Mouse (Mus musculus) adrenal gland, adult 2 months (tissue): ENCODE results near the gene Gm20388. TPM values are rescaled to one million over a fixed set of nuclear protein-coding genes. Genes with fewer than 3 reads are reported as not detected.

Experiments used
- DNase-seq: peaks from one replicate; pipeline ENCODE4 v3.0.0; 2021
- polyA plus RNA-seq: library from polyadenylated mRNA; depleted of rRNA; stranded (reverse); fragments of >200 nt; gene quantifications from 2 replicates; pipeline ENCODE4 v1.2.3, GENCODE M21; 2012
- total RNA-seq, 2 experiments: library from RNA; stranded (reverse); gene quantifications; 2 replicates each; pipeline ENCODE4 v1.2.3; 2021

Gene Gm20388
- total and polyA plus RNA-seq, 3 experiments = 5.9 to 50.1 (median 9.9) TPM

DNA sequence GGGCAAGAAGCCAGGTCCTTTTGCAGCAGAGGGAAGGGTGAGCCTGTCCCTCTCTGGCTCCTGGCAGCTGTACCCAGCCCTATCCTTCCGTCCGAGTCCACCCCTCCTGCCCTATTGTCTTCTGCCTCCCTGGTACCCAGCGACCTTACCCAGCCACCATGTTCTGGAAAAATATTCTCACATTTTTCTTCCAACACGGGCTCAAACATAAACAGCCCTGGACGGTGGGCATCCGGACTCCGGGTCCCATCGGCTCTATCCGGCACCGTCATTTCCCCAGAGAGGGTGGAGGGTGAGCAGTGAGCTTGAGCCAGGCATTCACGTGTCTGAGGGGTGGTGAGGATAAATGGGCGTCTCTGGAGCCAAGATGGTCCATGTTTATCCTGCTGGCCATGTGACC is 920.0 kb downstream of the Gm20388 start:
- no peak for DNase-seq

DNA sequence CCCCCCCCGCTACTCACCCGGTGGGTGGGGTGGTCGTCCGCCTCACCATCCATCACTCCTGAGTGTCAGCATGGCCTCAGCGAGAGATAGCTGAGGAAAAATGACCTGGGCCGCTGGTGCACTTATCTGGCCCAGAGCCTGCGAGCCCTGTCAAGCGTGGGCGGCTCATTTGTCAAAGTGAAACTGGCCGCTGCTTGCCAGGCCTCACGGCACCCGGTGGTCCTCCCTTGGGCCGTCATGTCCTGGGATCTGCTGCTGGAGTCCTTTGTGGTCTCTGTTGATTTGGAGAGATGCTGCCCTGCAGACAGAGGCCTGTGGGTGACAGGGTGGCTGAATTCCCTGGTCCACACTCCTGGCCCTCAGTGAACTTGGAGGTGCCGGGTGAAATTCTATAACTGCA is 921.4 kb downstream of the Gm20388 start:
- peak; percentile 58 for DNase-seq

DNA sequence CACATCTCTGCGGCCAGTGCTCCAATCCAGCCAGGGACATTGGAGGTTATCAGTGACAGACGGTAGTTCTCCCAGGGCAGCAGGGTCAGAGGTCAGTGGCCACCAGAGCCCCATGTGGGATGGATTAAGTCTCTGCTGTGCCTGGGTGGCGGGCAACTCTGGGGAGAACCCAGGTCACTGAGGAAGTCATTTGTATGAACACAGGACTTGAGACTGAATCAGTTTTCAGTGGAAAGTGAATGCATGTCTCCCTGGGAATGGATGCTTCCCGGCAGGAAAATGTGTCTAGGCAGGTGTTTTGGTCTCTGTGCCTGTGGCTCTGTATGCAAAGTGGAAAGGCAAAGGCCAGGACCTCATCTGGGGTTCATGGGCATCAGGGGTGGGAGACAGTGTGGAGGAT is 922.6 kb downstream of the Gm20388 start:
- DNase-seq = no peak

DNA sequence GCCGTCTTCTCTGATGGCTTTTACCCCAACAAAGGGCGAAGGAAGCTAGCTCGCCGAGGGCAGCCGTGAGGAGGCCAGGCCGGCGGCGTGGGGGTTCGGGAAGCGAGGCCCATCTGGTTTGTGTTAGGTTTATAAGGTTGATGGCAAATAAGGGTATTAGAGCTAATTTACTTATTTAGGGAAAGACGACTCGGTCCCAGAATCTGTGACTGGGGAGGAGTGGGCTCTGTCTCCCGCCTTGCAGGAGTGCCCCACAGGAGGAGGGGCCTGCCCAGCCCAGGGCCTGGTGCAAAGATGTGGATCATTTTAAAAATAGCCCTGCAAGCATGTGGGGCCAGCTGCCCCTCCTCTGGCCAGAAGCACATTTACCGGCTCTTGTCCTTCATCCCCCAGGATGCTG is 928.4 kb downstream of the Gm20388 start:
- no peak for DNase-seq

DNA sequence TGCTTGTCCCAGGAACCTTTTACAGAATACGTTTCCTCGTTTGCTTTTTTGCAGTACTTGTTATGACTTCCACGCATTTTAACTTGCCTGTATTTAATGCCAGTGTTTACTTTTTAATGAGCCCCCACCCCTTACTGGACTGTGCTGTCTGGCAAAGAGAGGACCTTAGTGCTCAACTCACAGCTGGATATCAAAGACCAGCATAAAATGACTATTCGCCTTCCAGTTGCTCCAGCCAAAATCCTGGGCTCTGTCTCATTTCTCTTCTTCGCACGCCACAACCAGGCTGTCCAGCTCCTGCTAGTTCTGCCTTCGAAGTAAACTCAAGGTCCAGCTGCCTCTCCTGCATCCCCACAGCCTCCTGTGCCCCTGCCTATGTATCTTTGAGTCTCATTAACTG is 932.4 kb downstream of the Gm20388 start:
- no peak for DNase-seq

DNA sequence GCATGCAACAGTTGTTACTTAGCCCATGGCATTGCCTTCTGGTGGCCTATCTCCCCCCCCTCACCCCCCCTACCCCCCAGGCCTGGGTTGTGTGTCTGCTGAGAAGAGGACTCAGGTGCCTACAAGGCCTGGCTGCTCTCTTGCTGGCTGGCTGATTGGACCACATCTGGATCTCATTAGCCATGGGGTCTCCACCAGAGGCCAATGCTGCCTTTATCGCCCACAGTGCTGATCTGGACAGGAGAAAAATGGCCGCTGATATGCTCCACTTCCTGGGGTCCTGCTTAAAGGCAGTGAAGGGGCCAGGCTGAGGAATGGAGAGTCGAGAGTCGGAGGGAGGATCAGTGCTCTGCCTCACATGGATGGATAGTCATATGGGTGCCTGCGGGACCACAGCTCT is 935.4 kb downstream of the Gm20388 start:
- DNase-seq = no peak

DNA sequence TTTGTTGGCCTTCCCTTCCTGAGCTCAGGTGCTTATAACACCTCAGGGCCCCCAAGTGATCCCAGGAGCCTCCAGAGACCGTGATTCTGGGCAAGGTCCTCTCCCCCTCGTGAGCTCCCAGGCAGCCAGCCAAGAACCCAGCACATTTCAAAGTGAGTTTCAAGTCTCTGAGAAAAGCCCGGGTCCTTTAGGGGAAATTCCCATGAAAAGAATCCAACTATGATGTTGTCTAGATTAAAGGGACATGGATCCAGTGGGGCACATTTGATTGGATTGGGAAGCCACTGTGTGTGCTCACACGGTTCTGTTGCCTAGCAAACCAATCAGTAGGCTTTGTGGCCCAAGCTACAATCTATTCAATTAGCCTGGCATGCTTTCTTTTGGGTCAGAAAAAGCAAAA is 936.6 kb downstream of the Gm20388 start:
- no peak for DNase-seq

DNA sequence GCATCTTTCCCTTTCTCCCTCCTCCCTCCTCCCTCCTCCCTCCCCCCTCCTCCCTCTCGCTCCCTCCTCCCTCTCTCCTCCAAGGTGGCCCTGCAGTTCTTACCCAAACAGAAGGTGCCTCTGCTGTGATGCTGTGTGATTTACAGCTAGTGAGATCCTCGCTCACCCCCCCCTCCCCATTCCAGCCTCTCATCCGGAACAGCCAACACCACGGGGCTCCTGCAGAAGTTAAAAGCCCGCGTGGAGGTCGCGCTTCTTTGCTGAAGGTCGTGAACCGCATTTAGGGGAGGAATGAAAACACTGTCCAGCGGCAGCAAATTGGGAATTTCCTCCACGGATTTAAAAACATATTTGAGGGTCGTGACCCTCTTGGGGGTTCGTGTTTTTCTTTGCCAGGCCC is 937.1 kb downstream of the Gm20388 start:
- no peak for DNase-seq

DNA sequence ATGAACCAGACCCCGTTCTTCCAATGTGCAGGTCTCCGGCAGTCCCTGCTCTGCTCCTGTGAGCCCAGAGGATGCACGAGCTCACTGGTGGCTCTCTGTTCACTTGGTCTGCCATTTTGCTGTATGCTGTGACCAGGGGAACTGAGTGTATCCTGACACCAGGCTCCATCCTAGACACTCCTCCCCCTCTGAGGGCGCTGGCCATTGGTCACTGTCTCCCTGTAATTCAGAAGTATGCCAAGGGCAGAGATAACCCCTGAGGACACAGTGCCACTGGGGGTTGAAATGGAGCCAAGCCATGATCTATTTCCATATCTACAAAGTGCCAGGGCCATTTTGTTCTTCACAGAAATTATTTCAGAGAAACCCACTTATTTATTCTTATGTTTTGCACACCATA is 937.8 kb downstream of the Gm20388 start:
- peak; percentile 65 for DNase-seq

DNA sequence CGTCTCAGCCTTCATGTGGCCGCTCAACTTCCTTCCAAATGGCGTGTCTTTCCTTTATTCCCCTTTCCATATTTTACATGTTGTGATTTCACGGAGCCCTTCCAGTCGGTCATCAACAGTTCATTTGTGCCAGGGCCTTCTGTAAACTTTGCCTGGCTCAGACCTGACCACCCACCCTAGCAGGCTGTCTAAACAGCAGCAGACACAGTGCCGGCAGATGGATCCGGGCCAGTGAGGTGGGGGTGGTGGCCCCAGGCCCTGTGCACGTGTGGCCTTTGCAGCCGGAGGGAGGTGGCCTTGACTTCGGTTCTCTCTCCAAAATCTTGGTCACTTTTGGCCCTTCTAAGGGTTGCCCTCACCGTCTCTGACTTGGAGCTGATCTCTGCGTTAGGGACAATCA is 940.8 kb downstream of the Gm20388 start:
- no peak for DNase-seq

DNA sequence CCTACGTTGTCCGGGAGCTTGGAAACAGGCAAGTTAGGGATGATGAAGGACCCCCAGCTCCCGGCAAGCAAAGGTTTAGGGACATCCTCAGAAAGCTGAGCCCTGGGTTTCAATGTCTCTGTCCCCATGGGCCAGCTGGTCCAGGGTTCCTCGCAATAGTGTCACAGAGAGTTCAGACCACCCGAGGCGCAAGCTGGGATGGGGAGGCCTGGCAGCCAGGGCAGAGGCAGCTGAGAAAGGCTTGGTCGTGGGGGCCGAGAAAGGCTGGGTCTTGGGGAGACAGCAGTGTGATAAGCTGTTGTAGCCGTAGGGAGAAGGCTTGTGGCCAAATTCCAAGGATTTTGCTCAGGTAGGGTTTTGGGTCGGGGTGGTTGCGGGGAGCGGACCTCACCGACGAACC is 949.2 kb downstream of the Gm20388 start:
- no peak for DNase-seq

DNA sequence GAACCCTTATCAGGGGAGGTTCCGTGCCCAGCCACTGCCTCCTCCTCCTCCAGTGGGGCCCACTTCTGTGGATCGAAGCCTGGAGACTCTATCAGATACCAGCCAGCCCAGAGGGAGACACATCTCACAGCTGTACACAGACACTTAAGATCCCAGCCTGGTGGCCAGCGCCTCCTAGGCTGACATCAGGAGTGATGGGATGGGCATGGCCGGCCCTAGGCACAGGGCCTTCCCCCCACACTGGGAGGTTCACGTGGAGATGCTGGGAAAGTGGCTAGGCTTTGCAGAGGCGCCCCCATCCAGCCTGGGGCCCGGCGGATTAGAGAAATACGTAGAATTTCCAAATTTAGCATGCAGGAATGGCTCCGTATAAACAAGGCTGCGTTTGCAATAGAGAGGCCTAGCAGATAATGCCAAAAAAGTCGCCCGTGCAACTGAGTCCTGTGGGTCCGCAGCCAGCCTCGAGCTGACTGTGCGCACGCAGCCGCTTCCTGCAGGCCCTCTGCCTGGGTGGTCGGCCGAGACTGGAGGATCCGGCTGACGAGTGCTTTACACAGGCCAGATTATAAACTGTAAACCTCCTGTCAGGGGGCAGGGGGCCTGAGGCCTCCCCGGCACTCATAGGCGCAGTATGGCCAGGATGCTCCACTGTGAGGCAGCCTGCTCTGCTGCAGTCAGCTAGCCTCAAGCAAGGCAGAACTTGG is 949.9 kb downstream of the Gm20388 start:
- DNase-seq = no peak

DNA sequence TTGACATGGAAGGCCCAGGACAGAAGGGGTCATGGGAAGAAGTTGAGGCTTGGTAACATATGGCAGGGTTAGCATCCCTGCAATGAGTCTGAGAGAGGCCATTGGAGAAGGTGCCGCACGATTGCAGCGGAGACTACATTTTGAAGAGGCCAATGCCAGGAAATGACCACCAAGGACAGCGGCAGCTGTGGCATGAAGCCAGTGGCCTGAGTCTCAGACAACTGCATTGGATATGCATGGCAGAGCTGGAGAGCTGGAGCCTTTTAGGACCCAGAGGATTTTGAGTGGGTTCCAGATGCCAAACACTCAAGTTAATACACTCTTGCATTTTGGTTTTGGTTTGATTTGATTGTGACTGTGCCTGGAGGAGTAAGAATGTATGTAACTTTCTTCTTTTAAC is 953.0 kb downstream of the Gm20388 start:
- no peak for DNase-seq

DNA sequence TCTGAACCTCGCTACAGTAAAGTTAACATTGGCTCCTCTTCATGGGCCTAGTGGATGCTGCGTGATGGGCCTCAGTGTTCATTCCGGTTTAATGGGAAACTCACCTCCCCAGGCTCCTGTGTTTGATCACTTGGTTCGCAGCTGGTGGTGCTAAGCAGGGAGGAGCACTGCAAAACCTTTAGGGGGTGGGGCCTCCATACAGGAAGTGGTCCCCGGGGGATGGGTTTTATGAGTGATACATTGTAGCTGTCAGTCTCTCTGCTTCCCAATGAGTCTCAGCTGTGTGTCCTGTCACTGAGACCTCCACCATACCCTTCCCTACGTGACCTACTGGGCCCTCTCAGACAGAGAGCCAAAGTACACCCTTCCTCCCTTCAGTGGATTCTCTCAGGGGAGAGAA is 956.7 kb downstream of the Gm20388 start:
- no peak for DNase-seq

DNA sequence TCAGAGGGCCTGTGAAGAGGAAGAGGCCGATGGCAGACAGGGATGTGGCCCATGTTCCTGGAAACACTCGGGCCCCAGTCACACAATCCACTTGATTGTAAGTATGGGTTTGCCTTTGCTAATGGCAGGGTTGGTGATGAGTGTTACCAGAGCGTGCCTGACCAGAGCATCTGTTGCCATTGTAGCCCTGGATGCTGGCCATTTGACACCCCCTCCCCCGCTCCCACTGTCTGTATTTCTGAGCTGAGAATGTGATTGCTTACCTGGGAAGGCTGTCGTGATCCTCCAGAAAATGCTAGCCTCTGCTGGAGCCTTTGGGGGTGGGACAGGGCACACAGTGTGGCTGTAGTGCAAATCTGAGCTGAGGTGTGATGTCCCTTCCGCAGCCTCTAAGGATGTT is 962.0 kb downstream of the Gm20388 start:
- no peak for DNase-seq

DNA sequence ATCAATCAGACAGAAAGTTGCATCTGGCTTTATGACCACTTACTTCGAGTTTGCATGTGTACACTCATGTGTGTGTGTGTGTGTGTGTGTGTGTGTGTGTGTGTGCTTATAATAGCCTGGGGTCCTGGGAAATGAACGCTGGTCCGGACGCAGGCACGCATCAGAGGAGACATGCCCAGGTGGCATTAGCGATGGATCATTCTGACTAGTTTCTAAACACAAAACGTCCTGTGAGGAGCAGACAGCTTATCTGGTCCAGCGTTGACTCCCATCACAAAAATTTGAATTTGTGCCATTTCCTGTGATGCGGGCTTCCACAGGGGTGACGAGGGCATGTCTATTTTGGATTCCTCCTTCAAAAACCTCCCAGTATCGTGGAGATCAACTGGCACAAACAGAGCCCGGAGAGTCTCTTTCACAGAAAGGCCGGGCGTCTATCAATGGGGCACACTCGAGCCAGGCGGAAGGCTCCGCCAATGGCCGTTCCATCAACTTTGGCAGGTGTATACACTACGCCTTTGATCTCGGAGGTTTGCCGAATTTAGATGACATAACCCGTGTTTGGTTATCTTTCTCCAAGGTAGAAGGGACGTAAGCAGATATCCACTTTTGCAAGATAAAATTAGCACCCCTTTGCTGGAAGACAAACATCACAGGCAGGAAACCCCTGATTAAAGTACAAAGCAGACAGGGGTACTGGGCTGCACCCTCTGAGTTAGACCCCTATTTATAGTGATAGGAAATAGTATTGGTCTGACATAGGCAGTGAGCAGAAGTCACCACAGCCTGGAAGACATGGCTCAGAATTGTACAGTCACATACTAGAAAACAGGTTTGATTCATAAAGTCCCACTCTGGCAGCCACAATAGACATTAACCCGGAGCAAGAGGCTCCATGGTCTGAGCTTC is 965.6 kb downstream of the Gm20388 start:
- DNase-seq = no peak

DNA sequence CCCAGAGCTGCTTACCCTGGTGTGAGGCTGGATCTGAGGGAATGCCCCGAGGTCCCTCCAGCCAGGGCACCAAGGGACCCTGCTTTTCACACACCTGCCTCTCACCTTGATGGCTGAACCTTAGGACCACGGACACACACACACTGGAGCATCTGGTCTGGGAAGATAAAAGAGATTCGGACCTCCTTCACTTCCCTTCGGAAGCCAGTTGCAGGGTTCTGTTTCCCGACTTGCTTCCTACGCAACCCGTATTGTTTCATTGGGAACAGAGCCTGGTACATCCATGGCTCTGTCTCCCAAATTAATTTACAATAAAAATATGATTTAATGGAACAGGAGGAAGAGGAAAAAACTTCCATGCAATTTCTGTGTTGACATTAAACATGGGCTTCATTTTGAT is 966.4 kb downstream of the Gm20388 start:
- DNase-seq = no peak

DNA sequence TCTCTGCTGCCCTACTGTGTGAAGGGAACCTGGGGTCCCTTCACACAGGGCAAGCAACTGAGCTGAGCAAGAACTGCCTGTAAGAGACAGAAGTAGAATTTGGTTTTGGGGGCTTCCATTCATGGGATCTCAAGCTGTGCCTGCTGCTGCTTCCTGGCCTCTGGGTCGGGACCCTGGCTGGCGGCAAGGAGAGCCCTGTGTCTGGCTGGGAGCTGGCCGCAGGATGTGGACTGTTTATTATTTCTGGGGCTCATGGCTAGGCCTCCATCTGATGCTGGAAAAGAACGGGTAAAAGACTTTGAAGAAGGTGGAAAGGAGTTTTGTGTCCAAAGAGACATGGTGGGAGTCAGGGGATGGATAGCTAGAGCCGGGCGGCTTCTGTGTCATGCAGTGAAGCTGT is 969.3 kb downstream of the Gm20388 start:
- no peak for DNase-seq

DNA sequence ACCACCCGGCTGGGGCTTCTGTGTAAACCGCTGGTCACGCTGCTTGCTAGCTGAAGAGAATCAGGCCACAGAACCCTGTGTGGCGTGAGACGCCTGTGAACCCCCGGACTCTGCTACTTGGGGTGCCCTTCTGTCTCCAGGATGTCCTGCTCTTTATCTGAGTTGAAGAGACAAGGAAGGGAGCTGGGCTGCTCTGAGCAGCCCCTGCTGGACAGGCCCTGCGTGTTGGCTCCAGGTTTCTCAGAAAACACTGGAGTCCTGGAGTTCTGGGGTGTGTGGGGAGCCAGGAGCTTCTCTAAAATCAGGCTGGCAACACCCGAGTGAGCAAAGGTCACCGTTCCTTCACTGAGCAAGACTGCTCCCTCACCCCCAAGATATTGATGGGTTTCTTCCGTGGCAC is 971.0 kb downstream of the Gm20388 start:
- DNase-seq = no peak

DNA sequence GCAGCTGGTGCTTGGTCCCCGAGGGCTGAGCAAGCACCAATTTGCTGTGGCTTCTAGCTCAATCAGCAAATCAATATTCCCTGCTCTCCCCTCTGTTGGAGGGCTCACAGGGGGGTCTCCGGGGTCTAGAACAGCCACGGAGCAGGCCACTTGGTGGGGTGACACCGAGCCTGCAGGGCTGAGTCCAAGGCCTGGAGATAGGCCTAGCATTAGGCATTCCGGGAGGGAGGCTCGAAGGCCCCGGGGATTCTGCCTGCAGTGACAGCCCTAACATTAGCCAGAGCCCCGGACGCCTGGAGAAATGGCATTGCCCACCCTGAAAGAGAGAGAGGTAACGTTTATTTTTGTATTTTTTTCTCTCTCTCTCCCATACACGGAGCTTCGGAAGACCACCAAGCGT is 972.0 kb downstream of the Gm20388 start:
- no peak for DNase-seq

DNA sequence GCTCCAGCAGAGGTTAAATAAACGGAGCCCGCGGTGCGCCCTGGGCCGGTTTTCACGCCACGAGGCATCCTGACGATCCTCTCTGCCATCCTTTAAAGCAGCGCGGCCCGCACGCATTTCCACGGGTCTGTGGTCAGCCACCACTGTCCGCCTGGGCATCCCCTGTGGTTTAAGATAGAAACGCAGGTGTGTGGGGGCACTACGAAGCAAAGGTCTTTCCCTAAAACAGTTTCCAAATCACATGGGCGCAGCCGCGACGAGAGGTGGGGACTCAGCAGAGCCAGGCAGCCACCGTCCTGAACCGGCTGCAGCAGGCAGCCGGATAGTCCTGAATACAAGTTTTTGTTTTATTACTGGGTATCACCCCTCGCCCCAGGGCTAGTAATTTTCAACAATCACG is 972.7 kb downstream of the Gm20388 start:
- DNase-seq = no peak

DNA sequence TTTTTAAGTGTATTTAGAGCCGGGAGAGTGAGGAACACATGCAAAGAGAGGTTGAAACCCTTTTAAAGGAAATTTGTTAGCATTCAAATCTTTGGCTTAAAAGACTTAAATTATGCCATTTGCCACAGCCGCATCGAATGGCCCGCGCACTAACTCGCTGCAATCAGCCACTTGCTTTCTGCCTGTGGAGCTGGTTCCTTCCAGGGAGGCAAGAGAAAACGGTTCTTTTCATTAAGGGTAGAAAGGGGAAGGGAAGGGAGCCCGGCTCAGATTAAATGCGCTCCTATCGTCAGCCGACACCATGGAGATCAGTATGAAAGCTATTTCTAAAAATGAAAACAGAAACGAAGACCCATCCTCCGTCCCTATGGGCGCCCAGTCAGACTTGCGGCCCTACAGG is 973.2 kb downstream of the Gm20388 start:
- no peak for DNase-seq

DNA sequence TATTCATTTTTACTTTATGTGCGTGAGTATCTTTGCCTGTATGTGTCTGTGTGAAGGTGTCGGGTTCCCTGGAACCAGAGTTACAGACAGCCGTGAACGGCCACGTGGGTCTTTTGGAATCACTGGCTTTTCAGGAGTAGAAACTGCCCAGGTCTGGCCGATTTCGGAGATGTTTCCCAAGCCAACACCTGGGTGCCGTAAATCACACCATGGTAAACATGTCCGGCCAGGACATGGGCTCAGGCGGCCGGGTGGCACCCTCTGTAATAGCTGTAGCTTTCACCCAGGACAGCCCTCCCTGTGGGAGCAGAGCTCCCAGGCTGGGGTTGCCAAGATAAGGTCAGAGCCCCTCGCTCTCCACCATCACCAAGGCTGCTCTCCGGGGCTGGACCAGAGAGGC is 974.2 kb downstream of the Gm20388 start:
- no peak for DNase-seq

DNA sequence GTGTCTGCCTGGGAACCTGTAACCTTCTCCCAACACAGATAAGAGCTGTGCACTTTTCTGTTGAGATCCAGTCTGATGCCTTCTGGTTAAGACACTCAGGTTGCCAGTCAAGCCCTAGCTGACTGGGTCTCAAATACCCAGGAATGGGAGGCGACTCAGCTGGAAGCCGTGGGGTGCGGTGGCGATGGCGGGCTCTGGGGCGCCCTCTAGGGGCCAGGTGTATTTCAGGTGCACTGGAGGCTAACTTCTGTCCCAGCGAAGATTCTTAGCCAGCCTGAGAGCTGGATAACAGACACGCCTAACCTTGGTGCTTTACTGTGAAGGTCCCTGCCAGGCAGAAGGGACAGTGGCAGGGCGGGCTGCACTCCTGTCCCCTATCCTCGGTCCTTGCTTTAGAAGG is 976.6 kb downstream of the Gm20388 start:
- peak; percentile 4 for DNase-seq
